Mouse (Mus musculus) frontal cortex, adult 2 months (tissue): Measurements from ENCODE around the gene Kcnip1. TPM values are rescaled to one million over a fixed set of nuclear protein-coding genes. Genes with fewer than 3 reads are reported as not detected.

Experiments used
- DNase-seq, 2 experiments: peaks; one replicate each; pipeline ENCODE4 v3.0.0; 2022; ENCODE audit warnings: low spot score in 1 of 2; ENCODE audit errors: extremely low spot score in 1 of 2
- polyA plus RNA-seq: library from polyadenylated mRNA; depleted of rRNA; stranded (reverse); fragments of >200 nt; gene quantifications from 2 replicates; pipeline ENCODE4 v1.2.3, GENCODE M21; 2012

The Kcnip1 gene
- polyA plus RNA-seq, 1 experiment = 58.9 TPM

DNA sequence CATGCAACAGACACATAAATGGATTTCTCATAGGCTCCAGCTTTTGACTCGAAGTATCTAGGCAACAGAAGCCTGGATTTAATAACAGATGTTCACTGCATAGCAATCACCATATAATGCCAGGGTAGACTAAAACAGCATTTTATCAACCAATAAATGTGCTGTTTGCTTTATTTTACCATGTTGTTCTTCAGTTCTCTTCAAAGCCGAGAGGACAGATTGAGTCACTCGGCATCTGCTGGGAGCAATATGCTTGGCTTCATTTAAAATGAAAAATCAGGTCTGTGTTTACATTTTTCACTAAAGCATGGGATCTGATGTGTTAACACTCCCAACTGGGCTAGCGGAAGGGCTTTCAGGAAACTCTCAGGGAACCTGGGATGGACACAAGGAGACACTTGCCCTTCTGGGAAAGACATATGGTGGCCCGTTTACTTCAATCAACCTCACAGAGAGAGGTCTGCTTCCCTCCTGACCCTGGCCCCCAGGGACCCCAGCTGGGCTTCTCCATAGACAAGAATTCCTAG, 220.3 kb downstream of the Kcnip1 start:
- DNase-seq = peak in 1 of 2 experiments; percentile 28

DNA sequence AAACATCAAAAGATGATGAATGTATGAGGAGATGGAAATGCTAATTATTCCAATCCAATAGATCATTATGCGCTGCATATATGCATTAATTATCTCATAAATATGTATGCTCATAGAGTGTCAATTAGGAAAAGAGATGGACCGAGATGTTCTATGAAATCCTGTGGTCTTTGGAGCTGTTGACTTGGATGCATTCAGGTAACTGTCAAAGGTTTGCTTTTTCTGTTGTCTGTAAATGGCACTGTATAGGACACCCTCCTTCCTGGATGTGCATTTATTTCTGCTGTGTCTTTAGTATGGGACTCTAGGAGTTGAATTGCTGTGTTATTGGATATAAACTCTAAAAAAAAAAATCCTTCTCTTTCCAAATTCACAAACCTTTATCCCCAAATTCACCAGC, 220.9 kb downstream of the Kcnip1 start:
- no peak for DNase-seq

DNA sequence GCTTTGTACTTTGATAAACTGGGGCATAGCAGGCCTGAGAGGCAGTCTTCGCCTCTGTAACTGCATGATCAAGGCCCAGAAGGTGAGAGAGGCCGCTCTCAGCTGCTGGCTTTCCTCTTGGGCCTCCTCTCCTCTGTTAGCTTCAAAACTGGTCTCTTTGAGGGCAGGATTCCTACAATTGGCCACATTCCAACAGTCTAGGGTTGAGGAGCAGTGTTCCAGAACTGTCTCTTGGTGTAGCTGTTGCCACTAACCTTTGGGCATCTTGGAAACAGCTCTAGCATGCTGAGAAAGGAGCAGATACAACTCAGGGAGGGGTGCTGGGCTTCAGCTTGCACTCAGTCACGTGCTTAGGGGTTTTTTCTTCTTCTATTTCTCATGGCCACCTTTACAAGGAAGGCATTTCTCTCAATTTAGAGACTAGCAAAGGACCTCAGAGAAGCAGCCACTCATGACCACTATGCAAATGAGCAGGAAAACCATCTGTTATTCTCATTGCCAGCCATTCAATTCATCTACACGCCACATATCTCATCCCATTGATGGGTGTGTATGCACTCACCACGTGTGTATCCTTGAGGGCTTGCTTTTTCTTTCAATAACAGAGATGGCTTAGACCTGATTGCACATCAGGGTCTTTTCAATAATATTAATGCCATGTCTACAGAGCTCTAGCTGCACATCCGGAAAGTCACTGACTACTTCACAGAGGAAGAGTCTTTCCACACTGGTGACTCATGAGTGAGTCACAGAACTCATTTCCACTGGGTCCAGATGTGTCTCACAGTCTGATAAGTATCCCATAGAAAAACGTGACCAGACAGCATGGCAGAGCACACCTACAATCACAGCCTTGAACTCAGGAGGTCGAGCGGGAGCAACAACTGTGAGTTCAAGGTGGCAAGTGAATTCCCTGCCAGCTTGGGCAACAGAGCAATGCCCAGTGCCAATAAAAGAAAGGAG, 225.7 kb downstream of the Kcnip1 start:
- peak in 1 of 2 experiments; percentile 33 for DNase-seq

DNA sequence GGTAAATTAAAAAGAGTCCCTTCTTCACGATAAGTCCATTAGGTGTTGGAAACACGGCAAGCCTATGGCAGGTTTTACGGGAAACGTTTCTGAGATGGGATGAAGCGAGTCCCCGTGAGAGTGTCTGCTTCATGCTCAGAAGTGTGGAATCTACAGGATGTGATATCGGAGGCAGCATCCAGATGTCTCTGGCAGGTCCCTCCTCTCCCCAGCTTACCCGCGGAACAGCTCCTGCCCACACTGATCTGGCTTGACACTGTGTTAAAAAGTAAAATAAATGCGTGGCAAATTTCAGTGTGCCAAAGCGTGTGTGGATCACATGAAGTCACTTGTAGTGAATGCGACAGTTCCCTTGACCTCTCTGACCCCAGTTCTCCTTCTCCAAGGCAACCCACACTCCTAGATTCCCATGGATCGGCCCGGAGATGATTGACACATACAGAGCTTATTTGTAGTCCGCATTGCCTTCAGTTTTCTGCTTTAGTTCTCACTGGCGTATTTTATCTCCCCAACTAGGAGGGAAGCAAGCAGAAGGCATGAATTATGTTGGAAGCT, 231.7 kb downstream of the Kcnip1 start:
- DNase-seq = peak in 1 of 2 experiments; percentile 24

DNA sequence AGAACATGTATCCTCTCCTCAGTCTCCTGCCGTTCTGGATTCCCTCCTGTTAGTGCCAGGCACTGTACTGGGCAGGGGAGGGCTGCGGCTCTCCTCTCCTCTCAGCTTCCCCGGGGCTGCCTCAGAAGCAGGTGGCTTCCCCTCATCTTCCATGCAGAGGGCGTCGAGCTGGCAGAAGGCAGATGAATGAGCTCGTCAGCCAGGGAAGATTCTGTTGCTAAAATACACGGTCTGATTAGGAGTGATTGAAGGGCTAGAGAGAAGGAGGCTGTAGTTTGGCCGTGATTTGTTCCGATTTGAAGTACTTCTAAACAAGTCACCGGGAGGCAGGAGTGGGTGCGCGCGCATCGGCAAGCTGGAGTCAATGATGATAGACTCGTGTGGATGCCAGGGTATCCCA, 236.3 kb downstream of the Kcnip1 start:
- peak in 1 of 2 experiments; percentile 46 for DNase-seq

DNA sequence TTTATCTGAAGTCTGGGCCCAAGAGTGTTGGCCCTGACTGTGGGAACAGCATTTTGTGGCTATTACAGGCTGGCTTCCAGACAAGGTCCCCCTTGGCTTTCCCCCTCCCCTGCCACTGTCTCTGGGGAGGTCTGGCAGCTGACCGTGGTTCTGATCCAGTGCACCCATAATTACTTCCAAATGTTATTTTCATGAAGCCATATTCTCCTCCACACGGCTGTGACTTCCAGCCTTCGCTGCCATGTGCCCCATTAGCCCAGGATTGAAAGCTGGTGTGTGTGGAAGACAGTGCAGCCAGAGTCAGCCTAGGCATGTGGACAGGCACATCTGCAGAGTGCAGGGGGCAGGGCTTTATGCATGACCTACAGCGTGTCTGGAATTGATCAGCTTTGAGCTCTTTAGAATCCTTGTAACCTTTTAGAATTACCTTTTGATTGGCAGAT, 240.5 kb downstream of the Kcnip1 start:
- no peak for DNase-seq

DNA sequence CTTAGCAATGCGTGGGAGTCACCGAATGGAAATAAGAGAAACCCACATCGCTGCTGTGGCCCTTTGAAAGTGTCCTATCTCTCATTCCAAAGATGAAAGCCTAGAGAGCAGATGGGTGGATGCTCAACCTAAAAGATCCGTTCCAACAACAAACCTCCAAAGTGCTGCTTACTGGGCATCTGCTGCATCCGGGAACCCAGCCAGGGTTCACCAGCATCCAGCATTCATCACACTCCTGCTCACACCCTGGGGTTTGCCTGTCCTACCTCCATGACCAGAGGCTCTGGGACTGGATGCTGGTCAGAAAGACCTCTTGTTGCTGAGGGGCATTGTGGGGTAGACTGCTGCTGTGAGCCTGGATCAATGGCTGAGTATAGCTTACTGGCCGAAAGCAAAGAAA, 241.4 kb downstream of the Kcnip1 start:
- no peak for DNase-seq

DNA sequence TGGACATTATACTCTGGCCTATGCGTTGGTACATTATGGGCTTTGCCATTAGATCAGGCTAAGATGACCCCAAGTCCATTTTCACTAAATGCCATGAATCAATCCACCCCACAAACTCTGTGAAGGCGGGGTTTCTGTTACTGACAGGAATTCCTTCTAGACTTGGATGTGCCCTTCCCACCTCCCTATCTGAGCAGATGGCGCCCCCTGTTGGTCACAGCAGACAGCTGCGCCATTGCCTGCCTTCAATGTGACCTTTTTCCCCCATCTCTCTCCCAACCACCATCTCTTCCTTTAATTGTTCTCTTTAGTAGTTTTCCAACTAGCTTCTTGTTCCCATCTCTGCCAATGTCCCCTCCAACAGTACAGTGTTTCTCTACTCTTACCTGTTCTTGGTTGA, 243.0 kb downstream of the Kcnip1 start:
- no peak for DNase-seq

DNA sequence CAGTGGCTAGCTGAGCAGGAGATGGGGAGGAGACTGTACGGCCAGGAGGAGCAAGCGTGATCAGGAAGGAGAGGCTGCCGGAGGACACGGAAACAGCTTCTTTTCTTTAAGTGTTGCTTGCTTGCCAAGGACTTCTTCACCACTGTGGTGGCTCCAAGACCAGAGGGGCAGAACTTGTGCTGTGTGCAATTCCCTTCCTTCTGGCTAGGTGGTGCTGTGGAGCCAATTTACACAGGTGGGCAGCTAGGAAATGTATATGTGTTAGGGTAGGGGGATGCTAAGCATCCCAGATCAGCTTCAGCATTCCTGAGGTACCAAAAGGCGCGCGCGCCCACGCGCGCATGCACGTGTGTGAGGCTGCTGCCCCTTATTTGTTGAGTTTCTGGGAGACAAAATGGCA, 243.5 kb downstream of the Kcnip1 start:
- DNase-seq = no peak

DNA sequence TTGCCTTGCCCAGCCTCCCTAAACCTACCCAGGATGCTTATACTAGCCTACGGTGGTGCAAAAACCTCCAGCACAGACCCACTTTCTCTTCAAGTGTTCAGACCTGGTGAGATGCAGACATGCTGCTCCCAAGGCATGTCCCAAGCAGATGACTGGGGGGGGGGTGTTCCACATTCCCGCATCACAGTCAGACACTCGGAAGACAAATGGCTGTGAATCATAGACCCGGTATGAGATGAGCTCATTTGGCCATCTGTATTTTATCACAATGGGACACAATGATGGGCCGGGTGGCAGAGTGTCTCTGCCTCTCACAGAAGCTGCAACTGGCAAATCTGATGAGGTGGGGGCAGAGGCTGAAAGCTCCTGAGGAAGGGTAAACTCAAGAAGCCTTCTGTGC, 244.2 kb downstream of the Kcnip1 start:
- DNase-seq = no peak

DNA sequence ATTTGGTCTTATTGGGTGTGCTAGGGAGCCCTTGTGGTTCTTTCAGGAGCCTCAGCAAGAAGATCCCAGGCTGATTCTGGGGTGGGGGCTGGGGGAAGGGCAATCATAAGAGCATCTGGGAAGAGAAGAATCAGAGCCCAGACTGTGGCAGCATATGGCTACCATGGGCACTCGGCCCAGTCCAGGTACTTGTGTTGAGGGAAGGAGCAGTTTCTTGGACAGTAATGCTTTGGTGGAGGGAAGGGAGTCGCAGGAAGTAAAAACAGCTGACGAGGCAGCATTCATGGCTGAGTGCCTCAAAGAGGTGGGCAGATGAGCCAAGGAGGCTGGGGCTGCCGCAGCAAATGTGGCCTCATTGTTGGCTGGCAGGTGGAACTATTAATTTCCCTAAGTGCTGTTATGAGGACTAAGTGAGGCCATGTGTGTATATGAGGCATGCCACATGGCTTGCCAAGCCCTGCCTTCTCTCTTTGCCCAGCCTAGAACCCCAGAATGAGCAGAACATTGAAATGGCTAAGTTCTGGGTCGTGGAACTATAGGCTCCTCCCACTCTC, 245.5 kb downstream of the Kcnip1 start:
- DNase-seq = no peak

DNA sequence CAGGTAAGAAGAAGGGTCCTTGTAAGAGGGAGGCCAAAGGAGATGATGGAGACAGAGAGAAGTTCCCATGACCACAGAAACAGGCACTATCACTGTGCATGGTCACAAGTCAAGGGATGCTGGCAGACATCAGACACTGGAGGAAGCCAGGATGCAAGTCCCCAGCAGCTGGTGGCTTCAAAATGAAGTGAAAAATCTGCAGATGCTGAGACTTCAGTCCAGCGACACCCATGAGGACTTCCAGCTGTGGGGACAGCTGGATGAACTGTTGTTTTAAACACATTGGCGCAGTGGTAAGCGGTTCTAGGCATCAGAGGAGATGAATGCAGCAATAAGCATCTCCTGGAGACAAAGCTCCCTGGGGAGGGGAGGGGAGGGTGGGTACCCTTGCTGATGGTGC, 246.6 kb downstream of the Kcnip1 start:
- DNase-seq = no peak

DNA sequence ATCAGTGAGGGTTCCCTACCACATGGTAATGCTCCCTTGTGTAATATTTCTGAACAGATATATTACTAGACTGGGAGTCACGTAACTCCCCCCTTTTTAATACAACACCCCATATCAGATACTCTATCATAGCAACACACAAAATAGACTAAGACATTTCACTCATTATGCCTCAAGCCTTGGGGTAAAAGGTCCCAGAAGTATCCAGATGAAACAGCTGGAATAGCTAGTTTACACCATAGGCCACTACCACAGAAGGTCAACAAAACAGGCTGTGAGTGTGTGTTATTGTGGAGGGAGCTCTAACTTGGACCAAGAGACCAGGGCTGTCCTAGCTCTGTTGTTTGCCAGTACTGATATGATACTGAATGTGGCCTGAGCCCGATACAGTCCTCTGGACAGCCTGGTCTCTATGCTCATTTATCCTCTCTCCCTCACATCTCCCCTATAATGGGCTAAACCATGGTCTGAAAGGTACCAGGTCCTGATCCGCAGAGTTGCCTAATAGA, 247.1 kb downstream of the Kcnip1 start:
- DNase-seq = no peak

DNA sequence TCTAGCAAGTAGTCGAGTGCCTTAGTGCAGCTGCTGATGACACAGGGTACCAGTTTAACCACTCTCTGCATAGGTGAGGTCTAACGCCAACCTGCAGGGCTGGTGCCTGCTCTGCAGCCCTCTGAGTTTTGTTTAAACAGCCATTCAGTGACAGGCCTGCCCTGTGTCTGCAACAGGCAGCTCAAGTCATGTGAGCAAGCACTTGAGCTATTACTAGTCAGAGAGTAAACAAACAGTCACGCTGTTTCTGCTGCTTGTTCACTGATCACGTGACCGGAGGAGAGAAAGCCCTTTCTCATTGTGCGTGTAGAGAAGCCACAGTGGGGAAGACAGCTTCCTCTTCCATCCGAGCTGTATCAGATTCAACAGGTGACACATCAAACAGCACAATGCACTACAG, 248.5 kb downstream of the Kcnip1 start:
- DNase-seq = no peak

DNA sequence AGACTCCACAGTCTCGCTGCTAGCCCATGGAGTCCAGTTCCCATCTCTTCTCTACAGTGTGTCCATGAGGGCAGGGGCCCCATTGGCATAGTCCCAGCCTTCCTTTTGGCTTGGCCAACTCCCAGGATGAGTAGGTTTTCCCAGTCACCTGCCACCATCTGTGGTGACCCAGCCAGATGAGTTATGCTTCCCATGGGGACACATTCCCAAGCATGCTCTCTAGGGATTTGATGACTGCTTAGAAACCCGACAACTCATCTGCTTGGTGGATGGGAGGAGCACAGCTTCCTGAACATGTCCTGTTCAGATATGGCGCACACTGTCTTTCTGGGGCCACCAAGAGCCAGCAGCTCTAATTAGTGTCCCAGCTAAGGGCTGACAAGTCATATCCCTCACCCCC, 252.8 kb downstream of the Kcnip1 start:
- no peak for DNase-seq

DNA sequence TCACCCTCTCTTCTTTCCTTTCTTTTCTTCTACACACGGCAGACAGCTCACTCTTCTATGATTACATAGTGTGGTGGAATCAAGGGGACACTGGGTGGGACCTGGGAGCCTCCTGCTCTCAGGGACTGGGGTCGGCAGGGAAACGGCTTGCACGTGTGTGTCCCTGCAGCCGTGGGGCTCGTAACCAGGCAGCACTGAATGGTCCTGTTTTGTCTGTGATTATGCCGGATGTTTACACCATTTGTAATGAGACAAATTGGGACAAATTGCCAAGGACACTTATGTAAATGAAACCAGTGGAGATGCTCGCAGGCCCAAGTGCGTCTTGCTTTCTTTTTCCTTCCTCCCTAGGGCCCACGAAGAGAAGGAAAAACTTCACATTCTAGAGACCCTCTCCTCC, 256.5 kb downstream of the Kcnip1 start:
- no peak for DNase-seq

DNA sequence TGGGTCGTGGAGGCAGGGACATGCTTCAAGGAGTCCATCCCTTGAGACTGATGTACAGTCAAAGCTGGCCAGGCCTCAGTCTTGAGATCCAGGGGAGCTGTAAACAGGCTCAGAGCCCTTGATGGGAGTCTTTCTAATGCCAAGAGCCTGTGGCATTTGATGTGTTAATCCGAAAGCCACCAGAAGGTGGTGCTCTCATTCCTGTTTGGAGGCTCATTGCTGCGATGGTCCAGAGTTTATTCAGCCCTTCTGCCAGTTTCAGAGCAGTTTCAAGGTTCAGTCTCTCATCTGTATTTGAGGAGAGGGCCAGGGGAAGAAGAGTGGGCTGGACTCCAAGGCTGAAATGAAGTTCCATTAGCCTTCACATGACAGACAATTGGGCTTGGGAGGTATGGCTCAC, 259.7 kb downstream of the Kcnip1 start:
- DNase-seq = peak; percentile 37 to 92

DNA sequence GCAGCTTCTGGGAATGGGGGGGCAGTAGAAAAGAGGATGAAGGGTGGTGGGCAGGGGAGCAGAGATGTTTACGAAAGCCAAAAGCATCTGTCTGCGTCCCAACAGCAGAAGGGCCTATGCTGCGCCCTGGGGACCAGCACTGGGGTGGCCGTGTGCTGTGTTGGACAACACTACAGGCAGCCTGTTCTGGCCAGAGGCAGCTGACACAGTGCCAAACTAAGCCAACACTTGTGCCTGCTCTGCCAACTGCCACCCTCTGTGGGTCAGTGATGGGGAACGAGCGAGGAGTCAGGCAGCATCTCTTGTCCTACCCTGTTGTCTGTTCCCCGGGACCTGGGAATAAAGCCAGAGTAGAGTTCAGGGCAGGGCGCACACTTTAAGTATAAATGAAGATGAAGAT, 260.6 kb downstream of the Kcnip1 start:
- no peak for DNase-seq

DNA sequence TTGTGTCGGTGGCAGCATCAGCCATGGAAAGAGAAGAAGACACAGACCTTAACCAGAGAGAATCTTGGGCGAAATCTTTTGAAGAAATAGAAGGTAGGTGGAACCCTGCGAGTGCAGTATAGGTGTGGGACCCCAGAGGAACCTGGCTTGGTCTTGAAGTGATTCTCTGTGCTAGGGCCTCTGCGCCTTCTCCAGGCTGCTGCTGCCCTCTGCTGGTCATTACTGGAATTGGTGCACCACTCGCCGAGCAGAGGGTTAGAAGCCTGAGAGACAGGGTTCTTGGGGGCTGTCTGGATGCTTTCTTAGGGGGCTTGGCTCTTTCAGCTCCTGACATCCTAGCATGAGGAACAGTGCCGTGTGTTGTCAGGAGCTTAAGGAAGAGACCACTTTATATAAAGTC, 271.7 kb downstream of the Kcnip1 start:
- peak in 1 of 2 experiments; percentile 86 for DNase-seq

DNA sequence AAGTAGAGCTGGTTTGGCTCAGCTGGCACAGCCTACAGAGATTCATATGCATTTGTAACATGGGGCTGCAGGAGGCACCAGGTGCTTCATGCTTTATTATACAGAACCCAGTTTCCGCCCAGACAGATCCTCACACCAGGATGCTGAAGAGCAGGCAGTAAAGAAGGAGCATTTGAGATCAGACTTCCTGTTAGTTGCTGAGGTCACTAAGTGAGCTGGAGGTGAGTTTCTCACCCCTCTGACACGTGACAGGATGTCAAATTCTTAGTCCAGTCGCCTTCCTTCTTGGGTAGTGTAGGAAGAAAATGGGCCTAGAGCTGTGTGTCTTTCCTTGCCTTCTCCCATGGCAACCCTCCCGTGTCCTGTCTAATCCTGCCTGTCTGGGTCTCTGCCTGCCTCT, 286.2 kb downstream of the Kcnip1 start:
- no peak for DNase-seq

DNA sequence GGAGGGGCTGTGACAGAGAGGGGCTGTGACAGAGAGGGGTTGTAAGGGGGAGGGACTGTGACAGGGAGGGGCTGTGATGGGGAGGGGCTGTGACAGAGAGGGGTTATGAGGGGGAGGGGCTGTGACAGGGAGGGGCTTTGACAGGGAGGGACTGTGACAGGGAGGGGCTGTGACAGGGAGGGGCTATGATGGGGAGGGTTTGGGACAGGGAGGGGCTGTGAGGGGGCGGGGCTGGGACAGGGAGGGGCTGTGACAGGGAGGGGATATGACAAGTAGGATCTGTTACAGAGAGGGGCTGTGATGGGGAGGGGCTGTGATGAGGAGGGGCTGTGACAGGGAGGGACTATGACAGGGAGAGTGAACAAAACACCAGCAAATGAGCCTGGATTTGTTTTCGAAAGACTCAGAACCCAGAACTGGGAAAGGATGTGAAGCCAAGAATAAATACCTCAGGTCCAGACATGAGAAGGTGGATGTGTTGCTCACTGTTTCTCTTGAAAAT, 290.9 kb downstream of the Kcnip1 start:
- DNase-seq = no peak
